Mouse (Mus musculus) lung, adult 2 months (tissue): ENCODE data around the gene Git1.
A peak's percentile ranks its signal among the peaks of the same experiment; 100 is the strongest.

ENCODE experiments used
- CTCF ChIP-seq: fragments of 200-500 bp; IDR thresholded peaks from 2 replicates; pipeline ENCODE4 v1.5.1; 2011; ENCODE audit warnings: mild to moderate bottlenecking, low read length, control low read depth; ENCODE audit not compliant: insufficient read depth
- POLR2A ChIP-seq: fragments of 200-500 bp; IDR thresholded peaks from 2 replicates; pipeline ENCODE4 v1.6.1; 2011; ENCODE audit warnings: low read depth, mild to moderate bottlenecking, control low read depth, low read length, borderline replicate concordance; ENCODE audit errors: extremely low read depth

GRCm38 (mm10) chr11:77519043-77519442 is 25.7 kb downstream of the Git1 start, which contains the start of gene Gm10392:
- TF ChIP-seq CTCF (no peak), POLR2A (peak; percentile 41; the same call in 1 of the 2 replicates)
